Mouse (Mus musculus): ENCODE measurements around the gene Sbds.
A peak's percentile ranks its signal among the peaks of the same experiment; 100 is the strongest.

Sbds gene

DNA sequence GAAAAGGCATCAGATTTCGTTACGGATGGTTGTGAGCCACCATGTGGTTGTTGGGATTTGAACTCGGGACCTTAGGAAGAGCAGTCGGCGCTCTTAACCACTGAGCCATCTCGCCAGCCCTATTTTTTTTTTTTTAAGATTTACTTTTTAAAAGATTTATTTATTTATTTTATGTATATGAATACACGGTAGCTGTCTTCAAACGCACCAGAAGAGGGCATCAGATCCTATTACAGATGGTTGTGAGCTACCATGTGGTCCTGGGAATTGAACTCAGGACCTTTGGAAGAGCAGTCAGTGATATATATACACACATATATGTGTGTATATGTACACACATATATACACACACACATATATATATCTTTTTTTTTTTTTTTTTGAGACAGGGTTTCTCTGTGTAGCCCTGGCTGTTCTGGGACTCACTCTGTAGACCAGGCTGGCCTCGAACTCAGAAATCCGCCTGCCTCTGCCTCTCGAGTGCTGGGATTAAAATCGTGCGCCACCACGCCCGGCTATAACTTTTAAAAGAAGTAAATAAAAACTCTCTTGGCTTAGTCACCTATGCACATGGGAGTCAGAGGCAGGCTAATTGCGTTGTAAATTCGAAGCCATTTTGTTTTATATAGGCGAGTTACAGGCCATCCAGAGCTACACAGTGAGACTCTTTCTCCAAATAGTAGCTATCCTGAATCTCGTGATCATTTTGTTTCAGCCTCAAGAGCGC lies 632 bp upstream of the Sbds start:
- DNase-seq, result peak in 1 of 2 experiments; percentile 26

DNA sequence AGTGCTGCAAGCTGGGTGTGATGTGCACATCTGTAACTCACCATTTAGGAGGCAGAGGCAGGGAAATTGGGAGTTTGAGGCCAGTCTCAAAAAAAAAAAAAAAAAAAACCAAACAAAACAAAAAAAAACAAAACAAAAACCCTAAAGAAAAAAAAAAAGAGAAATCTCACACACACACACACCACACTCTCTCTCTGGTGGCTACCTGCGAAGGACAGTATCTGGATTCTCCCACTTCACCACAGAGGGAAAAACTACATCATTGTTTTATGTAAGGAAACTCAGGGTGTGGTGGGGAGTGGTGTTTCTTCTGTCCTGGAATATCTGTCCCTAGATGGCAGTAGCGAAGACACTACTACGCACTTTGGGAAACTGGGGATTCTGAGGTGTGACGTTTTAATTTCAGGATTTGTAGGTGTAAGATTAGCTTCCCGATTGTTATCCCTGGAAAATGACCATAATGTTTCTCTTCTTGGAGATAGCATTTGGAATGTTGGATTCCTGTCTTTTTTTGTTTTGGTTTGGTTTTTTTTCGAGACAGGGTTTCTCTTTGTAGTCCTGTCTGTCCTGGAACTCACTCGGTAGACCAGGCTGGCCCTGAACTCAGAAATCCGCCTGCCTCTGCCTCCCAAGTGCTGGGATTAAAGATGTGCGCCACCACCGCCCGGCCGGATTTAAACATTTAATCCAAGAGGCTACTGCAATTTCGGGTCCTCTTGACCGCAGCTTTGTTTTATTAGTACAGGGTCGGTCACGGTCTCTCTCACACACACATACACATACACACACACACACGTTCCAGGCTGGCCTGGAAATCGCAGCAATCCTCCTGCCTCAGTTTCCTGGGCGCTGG lies 940 bp downstream of the Sbds start:
- DNase-seq, result peak in 1 of 2 experiments; percentile 21

DNA sequence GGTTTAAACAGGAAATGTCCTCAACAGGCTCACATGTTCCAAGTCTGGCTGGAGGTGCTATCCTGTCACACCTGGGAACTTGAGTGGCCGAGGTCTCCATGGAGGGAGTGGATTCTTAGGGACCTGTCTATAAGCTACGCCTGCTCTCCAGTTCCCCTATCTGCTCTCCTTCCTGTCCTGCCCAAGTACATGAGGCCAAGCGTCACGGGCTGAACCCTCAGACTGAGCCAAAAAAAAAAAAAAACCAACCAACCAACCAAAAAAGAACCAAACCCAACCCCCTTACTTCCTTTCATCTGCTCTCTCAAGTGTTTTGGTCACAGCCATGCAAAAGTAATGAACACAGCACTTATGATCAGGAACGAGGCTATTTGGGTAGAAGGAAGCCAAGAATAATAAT lies 7.5 kb downstream of the Sbds start:
- DNase-seq, result no peak

DNA sequence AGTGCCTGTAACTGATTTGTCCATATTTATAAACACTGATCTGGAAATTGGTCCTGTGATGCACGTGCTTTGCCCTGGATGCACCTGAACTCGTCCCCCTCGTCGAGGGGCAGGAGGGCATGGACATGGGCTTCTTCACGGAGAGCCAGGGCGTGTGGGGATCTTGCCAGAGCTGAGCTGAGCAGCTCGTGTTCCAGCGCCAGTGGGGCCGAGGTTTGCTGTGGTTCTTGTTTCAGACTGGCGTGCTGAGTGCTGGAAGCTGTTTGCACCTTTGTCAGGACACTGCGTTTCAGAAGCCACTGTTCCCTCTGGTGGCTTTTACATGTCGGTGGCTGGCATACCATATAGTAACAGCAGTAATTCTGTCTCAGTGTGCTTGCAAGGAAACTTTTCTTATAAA lies 13.9 kb downstream of the Sbds start:
- DNase-seq, result no peak

DNA sequence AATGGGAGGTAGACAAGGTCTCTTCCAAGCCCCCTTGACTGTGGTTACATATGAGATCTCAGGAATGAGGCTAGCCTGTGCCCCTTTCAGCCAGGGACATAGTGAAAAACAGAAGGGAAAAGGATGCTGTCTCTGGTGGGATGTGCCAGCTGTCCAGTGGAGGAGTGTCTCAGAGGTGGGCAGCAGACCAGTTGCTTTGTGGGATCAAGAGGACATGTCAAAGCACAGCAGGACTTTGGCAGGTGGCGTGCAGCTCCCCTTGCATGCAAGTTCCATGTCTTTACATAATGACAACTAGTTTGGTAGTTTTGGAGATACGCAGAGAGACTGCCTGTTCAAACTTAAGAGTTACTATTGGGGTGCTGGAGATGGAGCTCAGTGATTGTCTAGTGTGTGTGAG lies 15.5 kb downstream of the Sbds start:
- no peak for DNase-seq

DNA sequence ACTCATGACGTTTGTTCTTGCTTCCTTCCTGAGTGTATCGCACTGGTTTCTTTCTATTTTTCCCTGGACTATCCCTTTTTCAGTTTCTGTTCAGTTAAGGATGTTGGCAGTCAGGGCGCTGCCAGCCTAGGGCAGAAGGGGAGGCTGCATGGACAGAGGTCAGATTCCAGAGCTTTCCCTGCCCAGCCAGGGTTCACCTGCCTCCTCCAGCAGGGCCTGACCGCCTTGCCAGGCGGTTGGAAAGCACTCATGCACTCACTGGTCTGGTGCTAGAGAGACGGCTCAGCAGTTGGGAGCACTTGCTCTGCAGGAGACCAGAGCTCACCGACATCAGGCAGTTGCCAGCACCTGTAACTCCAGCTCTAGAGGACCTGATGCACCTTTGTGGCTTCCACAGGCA lies 16.1 kb downstream of the Sbds start:
- no peak for DNase-seq

DNA sequence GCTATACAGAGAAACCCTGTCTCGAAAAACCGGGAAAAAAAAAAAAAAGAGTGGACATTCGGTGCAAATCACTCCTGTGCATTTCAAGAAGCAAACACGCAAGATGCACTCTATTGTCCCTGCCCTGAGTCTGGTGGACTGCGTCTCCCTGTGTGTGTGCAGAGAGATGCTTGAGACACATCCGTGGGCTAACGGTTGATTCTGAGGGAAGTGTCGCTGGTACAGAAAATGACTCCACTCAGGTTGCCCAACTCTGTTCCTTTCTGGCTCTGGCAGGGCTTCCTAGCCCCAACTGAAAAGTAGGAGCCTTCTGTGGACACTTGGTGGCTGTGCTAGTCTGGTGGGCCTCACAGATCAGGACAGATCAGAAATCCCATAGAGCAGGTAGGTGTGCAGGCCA lies 19.0 kb downstream of the Sbds start:
- no peak for DNase-seq

DNA sequence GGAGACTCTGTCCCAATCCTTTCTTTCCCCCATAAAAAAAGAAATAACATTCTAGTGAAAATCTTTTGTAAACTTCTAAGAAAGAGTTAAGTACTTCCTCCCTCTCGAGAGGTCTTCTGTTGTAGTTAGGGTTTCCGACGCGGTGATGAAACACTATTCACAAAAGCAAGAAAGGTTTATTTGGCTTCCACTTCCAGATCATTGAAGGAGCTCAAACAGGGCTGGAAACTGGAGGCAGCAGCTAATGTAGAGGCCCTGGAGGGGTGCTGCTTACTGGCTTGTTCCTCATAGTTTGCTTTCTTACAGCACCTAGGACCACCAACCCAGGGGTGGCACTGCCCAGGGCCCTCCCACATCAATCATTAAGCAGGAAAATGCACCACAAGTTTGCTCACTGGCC lies 27.2 kb downstream of the Sbds start:
- DNase-seq, result no peak

DNA sequence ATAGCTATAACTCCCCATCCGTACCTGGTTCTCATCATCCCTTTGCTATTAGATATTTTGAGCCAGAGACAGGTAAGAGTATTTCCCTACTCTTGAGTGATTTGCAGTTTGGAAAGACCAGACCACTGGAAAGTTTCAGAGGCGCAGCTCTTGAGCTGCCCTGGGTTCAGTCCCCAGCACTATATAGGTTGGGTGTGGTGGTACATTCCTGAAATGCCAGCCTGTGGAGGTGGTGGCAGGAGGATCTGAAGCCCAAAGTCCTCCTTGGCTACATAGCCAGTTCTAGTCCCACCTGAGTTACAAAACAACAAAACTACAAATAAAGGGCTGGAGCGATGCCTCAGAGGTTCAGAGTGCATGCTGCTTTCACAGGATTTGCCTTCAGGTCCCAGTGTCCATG lies 28.5 kb downstream of the Sbds start:
- DNase-seq, result no peak

DNA sequence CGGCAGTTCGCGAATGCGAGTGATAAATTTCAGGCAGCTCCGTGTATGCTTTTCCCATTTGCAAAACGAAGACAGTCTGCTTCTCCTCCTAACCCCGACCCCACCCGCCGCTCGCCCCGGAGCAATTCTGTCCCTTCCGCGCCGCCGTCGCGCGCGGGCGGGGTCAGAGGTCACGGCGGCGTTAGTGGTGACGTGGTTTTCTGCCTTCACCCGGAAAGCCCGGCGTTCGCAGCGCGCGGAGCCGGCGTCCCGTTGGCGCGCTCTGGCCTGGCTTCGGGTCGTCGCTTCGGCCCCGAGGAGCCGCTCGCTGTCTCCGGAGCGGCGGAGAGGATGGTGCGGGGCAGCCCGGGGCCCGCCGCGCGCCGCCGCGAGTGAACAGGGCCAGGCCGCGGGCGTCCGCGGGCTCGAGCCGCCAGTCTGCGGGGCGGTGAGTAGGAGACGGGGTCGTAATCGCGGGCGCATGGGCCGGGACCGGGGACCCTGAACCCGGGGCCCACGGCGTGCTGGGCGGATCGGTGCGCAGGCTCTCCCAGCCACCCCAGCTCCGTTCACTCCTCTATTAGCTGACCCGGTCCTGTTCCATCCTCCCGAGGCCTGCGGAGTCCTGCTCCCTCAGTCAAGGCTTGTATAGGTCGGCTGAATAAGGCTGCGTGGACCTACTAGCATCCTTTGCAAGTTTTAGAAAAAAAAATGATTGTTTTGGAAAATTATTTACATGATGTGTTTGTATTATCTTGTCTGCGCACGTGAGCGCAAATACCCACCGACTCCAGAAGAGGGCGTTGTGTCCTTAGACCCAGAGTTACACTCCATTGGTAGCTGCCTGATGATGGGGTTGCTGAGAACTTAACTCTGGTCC lies 33.0 kb downstream of the Sbds start:
- peak; percentile 96 to 97 for DNase-seq

DNA sequence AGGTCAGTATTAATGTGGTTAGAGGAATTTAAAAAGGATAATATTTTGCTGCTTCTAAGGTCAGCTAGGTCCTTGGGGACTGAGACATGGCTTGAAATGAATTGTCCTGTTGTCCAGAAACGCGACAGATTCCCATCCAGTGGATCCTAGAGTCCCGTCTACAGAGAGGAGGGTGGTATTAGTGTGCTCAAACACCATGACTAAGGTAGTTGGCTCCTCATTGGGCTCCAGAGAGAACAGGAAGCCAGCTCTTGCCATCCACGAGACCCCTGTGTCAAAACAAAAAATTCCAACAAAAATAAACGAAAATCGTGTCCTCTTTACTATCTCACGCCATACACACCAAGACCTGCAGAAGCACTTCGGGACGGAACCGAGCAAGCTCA lies 33.6 kb downstream of the Sbds start:
- DNase-seq, result no peak

DNA sequence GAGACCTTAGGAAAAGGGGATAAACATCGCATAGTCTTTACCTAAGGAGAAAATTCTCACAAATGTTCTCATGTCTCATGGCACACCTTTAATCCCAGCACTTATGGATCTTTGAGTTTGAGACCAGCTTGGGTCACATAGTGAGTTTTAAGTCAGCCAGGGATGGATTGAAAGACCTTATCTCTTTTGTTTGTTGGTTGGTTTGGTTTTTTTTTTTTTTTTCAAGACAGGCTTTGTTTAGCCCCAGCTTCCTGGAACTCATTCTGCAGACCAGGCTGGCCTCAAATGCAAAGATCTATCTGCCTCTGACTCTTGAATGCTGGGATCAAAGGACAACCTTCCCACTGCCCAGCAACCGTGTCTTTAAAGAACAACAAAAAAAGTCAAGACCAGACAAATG lies 34.0 kb downstream of the Sbds start:
- DNase-seq, result no peak

DNA sequence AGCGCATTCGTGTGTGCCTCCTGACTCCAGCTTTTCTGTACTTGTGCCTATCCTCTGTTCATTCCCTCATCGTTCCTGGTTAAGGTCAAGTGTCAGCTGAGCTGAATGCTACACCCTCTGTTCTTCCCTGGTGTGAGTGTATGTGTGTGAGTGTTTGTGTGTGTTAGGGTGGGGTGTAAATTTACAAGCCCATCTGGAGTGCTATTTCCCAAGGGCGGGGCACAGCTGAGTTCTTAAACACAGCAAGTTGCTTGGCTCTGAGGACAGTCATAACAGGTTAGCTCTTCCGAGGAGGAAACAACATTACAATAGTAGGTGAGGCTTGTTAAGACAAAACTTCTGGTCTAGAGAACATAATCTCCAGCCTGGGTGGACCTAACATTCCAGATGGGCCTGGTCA lies 37.0 kb downstream of the Sbds start:
- no peak for DNase-seq

DNA sequence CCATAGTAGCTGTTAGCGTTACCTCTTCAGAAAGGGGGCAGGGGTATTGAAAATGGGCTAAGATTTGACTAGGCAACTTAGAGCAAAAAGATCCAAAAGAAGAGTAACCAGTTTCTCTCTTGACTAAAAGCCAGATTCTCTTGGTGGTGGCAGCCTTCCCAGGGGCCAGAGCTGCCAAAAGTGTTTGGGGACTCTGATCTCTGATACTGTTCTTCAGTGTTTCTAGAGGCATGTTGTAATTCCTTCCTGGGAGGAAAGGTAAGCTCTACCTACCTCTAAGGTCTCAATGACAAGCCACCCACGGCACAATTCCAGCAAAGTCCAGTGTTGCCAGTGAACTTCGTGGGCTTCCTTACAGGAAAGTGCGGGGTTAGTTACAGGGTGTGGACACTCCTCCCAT lies 37.9 kb downstream of the Sbds start:
- DNase-seq, result no peak

DNA sequence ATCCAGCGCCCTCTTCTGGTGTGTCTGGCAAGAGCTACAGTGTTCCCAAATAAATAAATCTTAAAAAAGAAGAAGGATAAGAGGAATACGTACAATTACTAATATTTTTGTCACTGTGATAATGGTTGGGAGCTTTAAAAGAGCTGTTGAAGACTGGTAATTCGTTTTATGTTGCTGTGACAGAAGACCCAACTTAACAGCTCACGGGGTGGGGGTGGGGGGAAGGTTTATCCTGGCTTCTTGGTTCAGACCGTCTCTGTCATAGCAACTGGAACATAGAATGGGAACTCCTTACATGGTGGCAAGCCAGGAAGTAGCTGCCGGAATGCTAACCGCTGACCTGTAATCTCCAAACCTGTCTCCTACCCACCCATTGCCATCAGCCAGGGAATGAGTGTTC lies 38.5 kb downstream of the Sbds start, which contains the start of gene Tmem248:
Gene Tmem248, plus strand, starts transcription at position 301 of the 400 bp plus-strand sequence.
- no peak for DNase-seq

DNA sequence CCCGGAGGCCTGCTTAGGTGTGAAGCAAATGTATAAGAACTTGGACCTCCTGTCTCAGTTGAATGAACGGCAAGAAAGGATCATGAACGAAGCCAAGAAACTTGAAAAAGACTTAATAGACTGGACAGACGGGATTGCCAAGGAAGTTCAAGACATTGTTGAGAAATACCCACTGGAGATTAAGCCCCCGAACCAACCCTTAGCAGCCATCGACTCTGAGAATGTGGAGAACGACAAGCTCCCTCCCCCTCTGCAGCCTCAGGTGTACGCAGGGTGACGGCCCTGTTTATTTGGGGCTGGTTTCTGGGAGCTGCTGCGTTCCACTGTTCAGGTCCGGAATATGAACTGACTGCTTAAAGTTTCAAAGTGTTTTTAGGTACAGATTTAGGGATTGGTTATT lies 42.4 kb downstream of the Sbds start:
- no peak for DNase-seq

DNA sequence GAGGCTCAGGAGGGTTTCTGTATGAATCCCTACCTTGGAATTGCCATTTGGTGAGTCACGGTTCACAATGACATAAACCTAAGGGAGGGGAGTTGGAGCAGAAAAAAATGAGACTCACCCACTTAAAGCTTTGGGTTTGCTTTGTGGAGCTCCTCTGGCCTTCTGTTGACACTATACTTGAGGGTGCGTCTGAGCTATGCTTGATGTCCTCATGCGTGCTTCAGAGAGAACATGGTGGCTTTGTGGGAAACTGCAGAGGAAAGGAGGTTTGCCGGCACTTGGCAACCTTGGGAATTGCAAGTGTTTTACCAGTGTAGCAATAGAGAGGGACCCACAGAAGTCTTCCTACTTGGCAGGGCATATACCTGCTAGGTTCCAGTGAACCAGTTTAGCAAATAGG lies 48.0 kb downstream of the Sbds start:
- no peak for DNase-seq

DNA sequence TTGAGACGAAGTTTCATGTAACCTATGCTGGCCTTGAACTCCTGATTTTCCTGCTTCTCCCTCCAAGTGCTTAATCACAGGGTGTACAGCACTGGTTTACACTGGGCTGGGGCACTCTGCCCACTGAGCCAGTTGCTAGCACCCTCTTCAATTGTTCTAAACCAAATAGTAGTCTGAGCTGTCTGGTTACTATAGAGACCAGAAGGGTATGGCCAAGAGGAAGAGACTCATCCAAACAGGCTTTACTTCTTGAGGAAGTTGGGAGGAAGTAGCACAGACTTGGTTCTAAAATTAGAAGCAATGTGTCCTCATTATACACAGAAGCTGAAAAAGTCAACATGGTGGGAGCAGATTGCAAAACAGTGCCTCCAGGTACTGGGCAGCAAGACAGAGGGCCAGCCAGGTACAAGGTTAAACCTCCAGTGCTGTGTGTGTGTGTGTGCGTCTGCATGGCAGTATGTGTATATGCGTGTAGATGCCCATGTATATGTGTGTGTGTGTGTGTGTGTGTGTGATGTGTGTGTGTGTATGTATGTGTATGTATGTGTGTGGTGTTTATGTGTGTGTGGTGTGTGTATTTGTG lies 49.8 kb downstream of the Sbds start:
- no peak for DNase-seq

DNA sequence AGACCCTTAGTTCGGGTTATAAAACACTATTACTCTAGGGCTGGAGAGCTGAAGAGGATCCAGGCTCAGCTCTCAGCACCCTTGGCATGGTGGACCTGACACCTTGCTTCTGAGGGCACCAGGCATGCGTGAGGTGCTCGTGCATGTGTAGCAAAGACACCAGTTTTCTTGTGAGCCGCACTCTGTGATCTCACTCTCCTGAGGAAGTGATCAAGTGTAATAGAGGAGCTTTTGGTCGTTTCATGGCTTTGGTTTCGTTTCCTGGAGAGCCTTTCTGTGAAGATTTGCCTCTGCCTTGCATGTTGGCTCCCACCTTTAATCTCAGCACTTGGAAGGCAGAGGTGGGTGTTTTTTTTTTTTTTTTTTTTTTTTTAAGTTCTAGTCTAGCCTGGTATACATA lies 50.8 kb downstream of the Sbds start:
- no peak for DNase-seq

DNA sequence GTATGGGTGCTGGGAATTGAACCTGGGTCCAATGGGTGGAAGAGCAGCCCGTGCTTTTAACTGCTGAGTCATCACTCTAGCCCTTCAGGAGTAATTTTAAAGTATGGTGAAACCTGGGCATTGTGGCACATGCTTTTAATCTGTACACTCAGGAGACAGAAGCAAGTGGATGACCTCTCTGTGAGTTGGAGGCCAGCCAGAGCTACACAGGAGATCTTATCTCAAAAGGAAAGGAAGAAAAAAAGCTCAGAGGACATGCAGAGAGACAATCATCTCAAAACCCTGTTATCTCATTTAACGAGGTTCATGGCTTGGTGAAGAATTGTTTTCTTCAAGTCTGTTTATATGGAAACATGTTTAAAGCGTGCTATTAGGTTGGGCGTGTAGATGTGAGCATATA lies 51.4 kb downstream of the Sbds start:
- no peak for DNase-seq

DNA sequence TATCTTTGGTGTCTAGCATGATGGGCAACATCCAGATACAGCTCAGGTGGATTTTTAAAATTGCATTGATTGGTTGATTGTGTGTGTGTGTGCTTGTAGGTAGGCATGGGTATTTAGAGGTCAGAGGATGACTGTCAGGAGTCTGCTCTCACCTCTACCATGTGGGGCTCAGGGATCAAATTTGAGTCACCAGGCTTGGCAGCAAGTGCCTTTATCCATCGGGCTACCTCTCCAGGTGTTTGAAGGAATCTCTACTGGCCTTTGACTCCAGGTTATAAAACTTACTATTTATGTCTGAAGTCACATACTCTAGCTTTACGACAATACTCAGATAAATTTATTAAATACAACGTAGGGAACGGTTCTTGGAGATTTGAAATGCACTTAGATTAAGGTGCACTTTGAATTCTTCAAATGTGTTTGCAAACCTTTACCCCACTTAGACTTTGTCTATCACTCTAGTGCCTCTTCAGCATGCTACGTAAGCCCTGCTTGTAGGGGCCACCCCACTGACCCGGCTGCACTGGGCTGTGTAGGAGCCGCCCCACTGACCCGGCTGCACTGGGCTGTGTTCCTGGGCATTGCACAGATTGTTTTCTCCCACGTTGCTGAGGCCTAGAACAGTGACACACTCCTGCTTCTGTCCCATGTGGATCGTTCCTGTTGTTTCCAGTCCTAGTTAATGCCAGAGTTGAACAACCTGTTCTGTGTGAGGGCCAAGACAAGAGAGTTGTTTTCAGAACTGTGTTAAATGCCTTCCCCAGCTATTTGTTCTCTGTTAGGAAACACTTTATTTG lies 54.9 kb downstream of the Sbds start:
- no peak for DNase-seq

DNA sequence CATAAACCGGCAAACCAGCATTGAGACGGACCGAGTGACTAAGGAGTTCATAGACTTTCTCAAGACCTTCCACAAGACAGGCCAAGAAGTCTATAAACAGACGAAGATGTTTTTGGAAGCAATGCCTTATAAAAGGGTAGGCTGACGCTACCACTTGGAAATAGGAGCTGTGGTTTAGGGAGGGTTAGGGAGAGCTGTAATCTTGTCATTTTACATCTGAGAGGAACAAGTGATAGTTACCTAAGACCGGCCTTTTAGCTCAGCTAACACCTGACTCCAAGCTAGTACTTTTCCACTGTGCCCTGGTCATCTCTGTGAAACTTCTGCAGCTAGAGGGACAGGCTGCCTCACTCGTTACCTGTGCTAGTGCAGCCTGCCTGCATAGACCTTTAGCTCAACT lies 57.3 kb downstream of the Sbds start:
- no peak for DNase-seq
